Mouse (Mus musculus) activated CD4-positive, CD25-positive, alpha-beta regulatory T cell, adult 4 months (primary cell): ENCODE data around the gene Meis3. TPM values are rescaled to one million over a fixed set of nuclear protein-coding genes. Genes with fewer than 3 reads are reported as not detected.

ENCODE experiments used
- ATAC-seq: one replicate; pipeline ENCODE4 v1.8.0; 2017
- polyA plus RNA-seq, 2 experiments: library from polyadenylated mRNA; unstranded; fragments of 100-300 nt; shearing (Covaris generic); gene quantifications; one replicate each; pipeline ENCODE4 v1.2.1; 2017

Meis3 gene
- polyA plus RNA-seq, 2 experiments from 2014 or later = 11.0 to 17.9 TPM

DNA sequence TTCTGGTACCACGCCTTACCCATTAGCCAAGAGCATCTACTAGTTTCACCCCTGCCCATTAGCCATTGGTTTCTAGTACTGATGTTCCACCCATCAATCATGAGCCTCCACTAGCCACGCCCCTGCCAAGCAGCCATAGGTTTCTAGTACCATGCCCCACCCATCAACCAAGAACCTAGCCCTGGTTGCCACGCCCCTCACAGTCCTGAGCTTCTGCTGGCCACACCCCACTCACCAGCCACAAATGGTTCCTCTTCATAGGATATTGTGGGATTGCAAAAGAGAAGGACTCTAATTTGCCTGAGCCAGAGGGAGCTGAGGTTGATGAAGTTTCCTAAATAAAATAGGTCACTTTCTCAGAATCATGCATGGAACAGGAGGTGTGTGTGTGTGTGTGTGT is 14.2 kb upstream of the Meis3 start:
- no peak for ATAC-seq

- no peak for ATAC-seq
Observed at GRCm38 (mm10) chr7:16161302-16161701, 13.6 kb upstream of the Meis3 start.

GRCm38 (mm10) chr7:16162036-16162435 is 12.9 kb upstream of the Meis3 start:
- no peak for ATAC-seq

- ATAC-seq = no peak
Observed at GRCm38 (mm10) chr7:16172141-16172581, 2.7 kb upstream of the Meis3 start.

GRCm38 (mm10) chr7:16172586-16173140 is 2.2 kb upstream of the Meis3 start:
- no peak for ATAC-seq

DNA sequence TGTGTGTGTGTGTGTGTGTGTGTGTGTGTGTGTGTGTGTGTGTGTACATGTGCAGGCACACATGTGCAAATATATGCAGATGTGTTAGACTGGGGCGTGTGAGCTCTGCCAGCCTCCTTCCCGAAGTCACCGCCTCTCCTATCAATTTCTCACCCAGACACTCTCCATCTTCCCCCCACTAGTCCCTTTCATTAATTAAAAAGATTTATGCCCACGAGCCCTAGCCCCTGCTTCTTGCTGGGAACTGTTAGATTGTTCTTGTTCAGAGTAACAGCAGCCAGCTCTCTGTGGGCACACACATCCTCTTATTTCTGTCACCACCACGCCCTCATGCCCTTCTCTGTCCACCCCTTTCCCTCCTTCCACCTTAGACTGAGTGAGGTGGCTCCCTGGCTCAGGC is 1.7 kb upstream of the Meis3 start:
- ATAC-seq = no peak

DNA sequence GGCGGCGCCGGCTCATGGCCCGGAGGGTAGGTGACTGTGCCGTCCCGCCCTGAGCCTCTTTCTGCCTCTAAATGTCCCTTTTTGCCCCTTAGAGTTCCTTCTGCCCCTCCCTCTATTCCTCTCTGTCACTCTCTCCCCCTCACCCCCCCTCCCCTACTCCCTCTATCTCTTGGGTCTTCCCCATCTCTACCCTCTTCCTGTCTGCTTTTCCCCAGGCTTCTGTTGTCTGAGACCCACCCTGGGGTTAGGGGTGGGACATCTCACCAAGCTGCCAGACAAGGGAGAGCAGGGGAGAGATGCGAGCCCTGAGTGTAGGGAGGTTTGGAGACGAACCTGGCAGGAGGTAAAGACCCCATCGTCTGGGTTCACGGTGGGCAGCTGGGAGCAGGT is 647 bp downstream of the Meis3 start:
- ATAC-seq = peak; percentile 47

- no peak for ATAC-seq
Observed at GRCm38 (mm10) chr7:16178114-16178513, 3.2 kb downstream of the Meis3 start.

DNA sequence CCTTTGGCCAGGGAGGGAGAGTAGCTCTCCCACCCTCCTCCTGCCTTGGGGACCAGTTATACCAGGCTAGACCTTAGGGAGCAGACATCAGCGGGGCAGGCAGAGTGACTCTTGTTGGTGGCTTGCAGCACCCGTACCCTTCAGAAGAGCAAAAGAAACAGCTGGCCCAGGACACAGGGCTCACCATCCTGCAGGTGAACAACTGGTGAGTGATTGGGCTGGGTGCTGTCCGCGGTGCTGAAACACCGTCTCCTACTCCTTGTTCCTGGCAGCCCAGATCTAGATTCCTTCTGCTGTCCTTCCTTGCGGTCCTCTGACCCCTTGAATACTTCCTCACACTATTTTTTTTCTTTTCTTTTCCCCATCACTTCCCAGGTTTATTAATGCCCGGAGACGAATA is 8.8 kb downstream of the Meis3 start:
- ATAC-seq = no peak

DNA sequence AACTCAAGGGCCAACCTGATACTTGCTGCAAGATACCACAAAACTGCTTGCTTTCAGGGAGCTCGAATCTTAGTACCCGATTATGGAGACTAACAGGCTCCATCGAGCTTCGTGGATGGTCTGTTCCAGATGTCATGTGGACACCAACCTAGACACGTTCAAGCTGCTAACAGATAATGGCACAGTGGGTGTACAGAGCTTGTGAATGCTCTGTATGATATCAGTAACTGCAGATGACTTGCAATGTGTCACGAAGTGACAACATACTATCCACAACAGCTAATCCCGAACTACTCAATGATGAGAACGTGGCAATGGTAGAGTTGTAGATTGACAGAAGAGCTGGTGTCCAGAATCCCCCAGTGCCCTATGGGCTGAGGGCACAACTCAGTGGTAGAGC is 12.6 kb downstream of the Meis3 start:
- no peak for ATAC-seq

- ATAC-seq = peak; percentile 47
Observed at GRCm38 (mm10) chr7:16192315-16192714, 17.4 kb downstream of the Meis3 start.

DNA sequence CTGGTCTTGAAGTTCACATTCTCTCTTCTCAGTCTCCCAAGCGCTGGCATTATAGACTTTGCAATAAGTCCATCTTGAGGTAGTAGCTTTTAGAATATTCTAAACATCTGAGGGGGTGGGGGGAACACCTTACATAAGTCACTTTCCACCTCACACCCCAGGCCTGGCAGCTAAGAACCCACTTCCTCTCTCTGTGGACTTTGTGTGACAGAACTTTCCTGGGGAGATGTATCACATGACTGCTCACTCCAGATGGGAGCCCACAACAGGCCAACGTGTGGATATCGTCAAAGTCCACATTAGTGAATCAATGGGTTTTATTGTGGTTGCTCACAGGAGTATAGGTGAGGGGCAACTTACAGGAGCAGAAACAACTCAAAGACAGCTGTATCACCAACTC is 18.8 kb downstream of the Meis3 start:
- peak; percentile 78 for ATAC-seq

- no peak for ATAC-seq
Observed at GRCm38 (mm10) chr7:16196616-16197015, 21.7 kb downstream of the Meis3 start.

DNA sequence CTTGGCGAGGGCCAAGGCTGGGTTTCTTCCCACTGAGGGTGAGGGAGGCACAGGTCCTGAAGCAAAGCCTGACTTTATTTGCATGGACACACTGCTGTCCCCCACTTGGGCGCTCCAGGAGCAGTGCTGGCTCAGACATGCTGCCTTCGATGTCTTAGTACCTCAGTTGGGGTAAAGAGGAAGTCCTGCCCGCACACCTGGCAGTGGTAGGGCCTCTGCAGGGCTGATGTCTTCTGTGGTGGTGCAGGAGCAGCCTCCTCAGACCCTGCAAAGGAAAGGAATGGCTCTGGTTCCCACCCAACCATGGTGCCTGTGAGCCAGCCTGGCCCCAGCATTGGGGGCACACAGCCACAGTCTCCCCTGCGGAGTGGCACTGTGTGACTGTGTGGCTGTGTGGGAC is 22.3 kb downstream of the Meis3 start:
- no peak for ATAC-seq

GRCm38 (mm10) chr7:16198540-16198939 is 23.6 kb downstream of the Meis3 start:
- ATAC-seq = no peak

- peak; percentile 66 for ATAC-seq
Observed at GRCm38 (mm10) chr7:16201136-16201535, 26.2 kb downstream of the Meis3 start.

- ATAC-seq = no peak
Observed at GRCm38 (mm10) chr7:16202756-16203504, 28.0 kb downstream of the Meis3 start.

- no peak for ATAC-seq
Observed at GRCm38 (mm10) chr7:16203505-16203903, 28.6 kb downstream of the Meis3 start.

- peak; percentile 29 for ATAC-seq
Observed at GRCm38 (mm10) chr7:16204791-16205190, 29.9 kb downstream of the Meis3 start.

DNA sequence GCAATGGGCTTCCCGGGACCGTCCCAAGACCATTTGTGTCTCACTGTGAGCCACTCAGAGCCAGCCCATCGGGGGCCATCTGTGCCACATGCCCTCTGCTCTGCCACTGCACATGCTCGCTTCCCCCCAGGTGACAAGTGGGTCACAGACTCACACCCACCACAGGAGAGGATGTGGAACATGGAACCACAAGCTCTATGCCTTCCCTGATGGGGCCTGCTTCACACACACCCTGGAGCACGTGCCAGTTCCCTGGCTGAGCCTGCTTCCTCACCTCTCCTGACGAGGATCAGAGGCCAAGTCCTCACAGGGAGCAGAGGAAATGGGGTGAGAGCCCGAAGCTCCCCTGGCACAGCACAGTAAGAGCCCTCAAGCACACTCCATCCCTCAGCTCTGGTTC is 32.2 kb downstream of the Meis3 start:
- ATAC-seq = peak; percentile 56

DNA sequence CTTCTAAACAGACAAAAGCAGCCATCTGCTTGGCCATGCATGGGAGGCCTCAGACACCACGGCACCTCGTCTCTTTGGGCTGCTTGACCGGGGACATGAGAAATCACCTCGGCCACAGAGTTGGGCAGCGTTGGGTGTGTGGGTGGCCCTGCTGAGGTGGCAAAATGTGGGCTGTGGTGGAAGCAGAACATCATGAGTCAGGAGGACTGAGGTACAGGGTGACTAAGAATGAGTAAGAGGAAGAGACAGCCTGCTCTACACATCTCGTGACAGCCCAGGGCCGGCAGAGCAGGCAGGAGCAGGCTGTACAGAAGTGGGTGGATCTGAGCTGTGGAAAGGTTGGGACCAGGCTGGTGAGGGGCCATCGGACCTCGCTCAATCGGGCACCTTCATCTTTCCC is 32.6 kb downstream of the Meis3 start:
- ATAC-seq = peak; percentile 73

GRCm38 (mm10) chr7:16208781-16209665 is 34.1 kb downstream of the Meis3 start:
- ATAC-seq = no peak

GRCm38 (mm10) chr7:16210862-16211365 is 36.0 kb downstream of the Meis3 start:
- ATAC-seq = no peak
